Mouse (Mus musculus) stomach, postnatal 0 days (tissue): ENCODE results near the gene Nat9. TPM values are rescaled to one million over a fixed set of nuclear protein-coding genes. Genes with fewer than 3 reads are reported as not detected.
A peak's percentile ranks its signal among the peaks of the same experiment; 100 is the strongest.

Source experiments
- ATAC-seq: fragments of 200-750 bp; cut with Nextera tagmentation; 2 replicates; pipeline ENCODE4 v1.8.0; 2017; ENCODE audit not compliant: low FRiP score, low TSS enrichment
- DNase-seq: peaks from one replicate; pipeline ENCODE4 v3.0.0-alpha.2; 2016; ENCODE audit warnings: low spot score
- H3K27ac ChIP-seq: fragments of 300-500 bp; sonication (generic); replicated peaks from 2 replicates; pipeline ENCODE4 v1.5.1; 2014; ENCODE audit warnings: mild to moderate bottlenecking, control low read depth
- H3K27me3 ChIP-seq: fragments of 300-500 bp; sonication (generic); 2 replicates; pipeline ENCODE4 v1.6.1; 2014; ENCODE audit warnings: low read length; ENCODE audit not compliant: control insufficient read depth, insufficient read depth
- H3K36me3 ChIP-seq: fragments of 300-500 bp; sonication (generic); 2 replicates; pipeline ENCODE4 v1.6.1; 2014; ENCODE audit warnings: low read length, mixed read lengths; ENCODE audit not compliant: control insufficient read depth, insufficient read depth
- H3K4me1 ChIP-seq: fragments of 300-500 bp; sonication (generic); replicated peaks from 2 replicates; pipeline ENCODE4 v1.6.1; 2014; ENCODE audit warnings: antibody characterized with exemption; ENCODE audit not compliant: control insufficient read depth, insufficient read depth
- H3K4me2 ChIP-seq: fragments of 300-500 bp; sonication (generic); replicated peaks from 2 replicates; pipeline ENCODE4 v1.6.1; 2014; ENCODE audit warnings: low read depth, mild to moderate bottlenecking, control low read depth, moderate library complexity
- H3K4me3 ChIP-seq: fragments of 300-500 bp; sonication (generic); 2 replicates; pipeline ENCODE4 v1.5.1; 2014; ENCODE audit warnings: low read depth, low read length, control low read depth
- H3K9ac ChIP-seq: fragments of 300-500 bp; sonication (generic); 2 replicates; pipeline ENCODE4 v1.6.1; 2014; ENCODE audit warnings: mild to moderate bottlenecking, low read length, control low read depth, mixed read lengths
- H3K9me3 ChIP-seq: fragments of 300-500 bp; sonication (generic); 2 replicates; pipeline ENCODE4 v1.6.1; 2016; ENCODE audit warnings: low read length; ENCODE audit not compliant: control insufficient read depth
- CTCF ChIP-seq: IDR thresholded peaks from 2 replicates; pipeline ENCODE4 v1.5.1; 2016; ENCODE audit warnings: antibody characterized with exemption, low read depth, mild to moderate bottlenecking, moderate library complexity
- EP300 ChIP-seq: optimal IDR thresholded peaks from 2 replicates; pipeline ENCODE3; 2016; ENCODE audit warnings: antibody characterized with exemption
- WGBS: fragments of 180-500 bp; shearing (Covaris S2); extraction: QIAGEN DNeasy Blood & Tissue Kit; methylation state at CpG from one replicate; pipeline ENCODE4 v1.1.7; 2014; 5-methylcytosine and 5-hydroxymethylcytosine counted together
- polyA plus RNA-seq: library from polyadenylated mRNA; unstranded; fragments of >200 nt; fragmentation: Nextera tagmentation; extraction: Ambion mirVana; gene quantifications from 2 replicates; pipeline ENCODE4 v1.2.1, GENCODE M21; 2015

Nat9 gene
- polyA plus RNA-seq, 1 experiment from 2014 or later = 18.1 TPM

GRCm38 (mm10) chr11:115209958-115210357 is 22.3 kb upstream of the Nat9 start:
- Histone ChIP-seq H3K27ac (no peak overlapping the region), H3K27me3 (no peaks in the 10 kb centered on the region), H3K36me3 (peaks cover 10% of the 10 kb centered on the region), H3K4me2 (no peak overlapping the region), H3K9ac (no peak overlapping the region), H3K4me1 (no peaks in the 10 kb centered on the region), H3K4me3 (no peak overlapping the region), H3K9me3 (no peaks in the 10 kb centered on the region)
- DNase-seq (no peak), ATAC-seq (no peak)
- WGBS = 86% methylated on average over 7 of the region's 7 CpGs
- no peak for TF ChIP-seq CTCF
- no peak for TF ChIP-seq EP300

- TF ChIP-seq CTCF = no peak
- TF ChIP-seq EP300 = no peak
- no peaks in the 10 kb centered on the region for H3K9me3 ChIP-seq
- H3K27ac ChIP-seq = no peak overlapping the region
- 73% methylated on average over 25 of the region's 25 CpGs for WGBS
- H3K36me3 ChIP-seq = peaks cover 11% of the 10 kb centered on the region
- H3K4me2 ChIP-seq = no peak overlapping the region
- H3K4me3 ChIP-seq = no peak overlapping the region
- H3K9ac ChIP-seq = no peak overlapping the region
- H3K27me3 ChIP-seq = no peaks in the 10 kb centered on the region
- H3K4me1 ChIP-seq = no peaks in the 10 kb centered on the region
- no peak for DNase-seq
- ATAC-seq = no peak
Observed at GRCm38 (mm10) chr11:115208776-115209732, 21.4 kb upstream of the Nat9 start.

GRCm38 (mm10) chr11:115208126-115208525 is 20.5 kb upstream of the Nat9 start:
- 79% methylated on average over 12 of the region's 12 CpGs for WGBS
- ATAC-seq (no peak), DNase-seq (no peak)
- no peaks in the 10 kb centered on the region for H3K27me3 ChIP-seq
- TF ChIP-seq EP300 (no peak), CTCF (no peak)
- no peaks in the 10 kb centered on the region for H3K9me3 ChIP-seq
- no peaks in the 10 kb centered on the region for H3K4me1 ChIP-seq
- H3K9ac ChIP-seq = no peak overlapping the region
- peaks cover 15% of the 10 kb centered on the region for H3K36me3 ChIP-seq
- no peak overlapping the region for H3K4me3 ChIP-seq
- no peak overlapping the region for H3K4me2 ChIP-seq
- no peak overlapping the region for H3K27ac ChIP-seq

- 95% methylated on average over 9 of the region's 9 CpGs for WGBS
- Histone ChIP-seq H3K9me3 (no peaks in the 10 kb centered on the region), H3K27me3 (no peaks in the 10 kb centered on the region), H3K9ac (no peak overlapping the region), H3K4me1 (no peaks in the 10 kb centered on the region), H3K36me3 (peaks cover 21% of the 10 kb centered on the region), H3K27ac (no peak overlapping the region), H3K4me2 (no peak overlapping the region), H3K4me3 (no peak overlapping the region)
- ATAC-seq = no peak
- DNase-seq = no peak
- no peak for TF ChIP-seq CTCF
- no peak for TF ChIP-seq EP300
Observed at GRCm38 (mm10) chr11:115202756-115203155, 15.1 kb upstream of the Nat9 start.

DNA sequence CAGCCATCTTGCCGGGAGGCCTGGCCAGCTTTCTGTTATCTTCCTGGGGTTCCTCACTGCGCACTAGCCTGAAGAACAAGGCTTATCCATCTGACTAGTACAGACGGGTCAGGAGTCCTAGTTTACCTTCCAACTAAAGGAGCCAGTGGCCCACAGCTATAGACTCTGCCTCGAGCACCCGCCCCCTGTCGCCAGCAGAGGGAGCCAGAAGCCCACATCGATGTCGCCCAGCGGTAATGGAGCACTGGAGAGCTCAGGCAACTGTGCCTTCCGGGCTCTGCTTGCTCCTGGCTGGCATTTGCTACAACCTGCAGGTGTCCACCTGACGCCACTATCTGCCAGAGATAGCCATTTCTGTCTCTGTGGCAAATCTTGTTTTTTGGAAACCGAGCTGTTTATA is 14.7 kb upstream of the Nat9 start:
- Histone ChIP-seq H3K4me2 (no peak overlapping the region), H3K4me3 (no peak overlapping the region), H3K4me1 (no peaks in the 10 kb centered on the region), H3K27ac (no peak overlapping the region), H3K9me3 (no peaks in the 10 kb centered on the region), H3K9ac (no peak overlapping the region), H3K36me3 (peaks cover 23% of the 10 kb centered on the region), H3K27me3 (no peaks in the 10 kb centered on the region)
- no peak for TF ChIP-seq EP300
- peak; percentile 97 for TF ChIP-seq CTCF
- DNase-seq (peak; percentile 87), ATAC-seq (peak; percentile 84)
- WGBS = 13% methylated on average over 12 of the region's 12 CpGs

- ATAC-seq = no peak
- no peak for DNase-seq
- Histone ChIP-seq H3K9me3 (no peaks in the 10 kb centered on the region), H3K27me3 (no peaks in the 10 kb centered on the region), H3K4me1 (no peaks in the 10 kb centered on the region), H3K27ac (no peak overlapping the region), H3K36me3 (peaks cover 17% of the 10 kb centered on the region), H3K4me2 (no peak overlapping the region), H3K9ac (no peak overlapping the region), H3K4me3 (no peak overlapping the region)
- TF ChIP-seq CTCF (no peak), EP300 (no peak)
- 88% methylated on average over 4 of the region's 4 CpGs for WGBS
Observed at GRCm38 (mm10) chr11:115200520-115200919, 12.9 kb upstream of the Nat9 start.
